Mouse (Mus musculus) heart, postnatal 0 days (tissue): ENCODE results near the gene Ing4. TPM values are rescaled to one million over a fixed set of nuclear protein-coding genes. Genes with fewer than 3 reads are reported as not detected.
A peak's percentile ranks its signal among the peaks of the same experiment; 100 is the strongest.

Experiments
- ATAC-seq: fragments of 200-750 bp; cut with Nextera tagmentation; 2 replicates; pipeline ENCODE4 v1.8.0; 2017; ENCODE audit warnings: low read depth, moderate number of reproducible peaks, moderate library complexity; ENCODE audit not compliant: insufficient read depth
- DNase-seq: peaks from one replicate; pipeline ENCODE4 v3.0.0-alpha.2; 2016; ENCODE audit warnings: low spot score
- H3K27ac ChIP-seq: fragments of 300-500 bp; sonication (generic); 2 replicates; pipeline ENCODE4 v1.5.1; 2014; ENCODE audit warnings: low read depth, mild to moderate bottlenecking
- H3K27me3 ChIP-seq: fragments of 300-500 bp; sonication (generic); 2 replicates; pipeline ENCODE4 v1.6.1; 2014; ENCODE audit warnings: low read length, mixed read lengths; ENCODE audit not compliant: control insufficient read depth, insufficient read depth
- H3K36me3 ChIP-seq: fragments of 300-500 bp; sonication (generic); replicated peaks from 2 replicates; pipeline ENCODE4 v1.6.1; 2014; ENCODE audit warnings: low read length, mixed read lengths; ENCODE audit not compliant: control insufficient read depth, insufficient read depth
- H3K4me1 ChIP-seq: fragments of 300-500 bp; sonication (generic); 2 replicates; pipeline ENCODE4 v1.6.1; 2014; ENCODE audit warnings: antibody characterized with exemption; ENCODE audit not compliant: control insufficient read depth, insufficient read depth
- H3K4me2 ChIP-seq: fragments of 300-500 bp; sonication (generic); 2 replicates; pipeline ENCODE4 v1.6.1; 2014; ENCODE audit warnings: low read depth, mild to moderate bottlenecking, low read length, moderate library complexity
- H3K4me3 ChIP-seq: fragments of 300-500 bp; sonication (generic); 2 replicates; pipeline ENCODE4 v1.5.1; 2014; ENCODE audit warnings: low read depth, low read length
- H3K9ac ChIP-seq: fragments of 300-500 bp; sonication (generic); replicated peaks from 2 replicates; pipeline ENCODE4 v1.6.1; 2014; ENCODE audit warnings: low read depth, low read length, mixed read lengths
- H3K9me3 ChIP-seq: fragments of 300-500 bp; sonication (generic); replicated peaks from 2 replicates; pipeline ENCODE4 v1.6.1; 2016; ENCODE audit warnings: low read length; ENCODE audit not compliant: control insufficient read depth
- CTCF ChIP-seq: IDR thresholded peaks from 2 replicates; pipeline ENCODE4 v1.5.1; 2016; ENCODE audit warnings: antibody characterized with exemption, control low read depth, low read depth
- EP300 ChIP-seq: IDR thresholded peaks from 2 replicates; pipeline ENCODE4 v1.6.1; 2016; ENCODE audit warnings: antibody characterized with exemption, low read depth
- WGBS: fragments of 180-500 bp; shearing (Covaris S2); extraction: QIAGEN DNeasy Blood & Tissue Kit; methylation state at CpG from one replicate; pipeline ENCODE4 v1.1.7; 2014; 5-methylcytosine and 5-hydroxymethylcytosine counted together
- polyA plus RNA-seq: library from polyadenylated mRNA; unstranded; fragments of >200 nt; fragmentation: Nextera tagmentation; extraction: Ambion mirVana; gene quantifications from 2 replicates; pipeline ENCODE4 v1.2.1, GENCODE M21; 2015
- total RNA-seq: library from RNA; depleted of rRNA; stranded (reverse); fragments of >200 nt; gene quantifications from 2 replicates; pipeline ENCODE4 v1.2.3, GENCODE M21; 2014; ENCODE audit warnings: low replicate concordance

Ing4 gene
- total and polyA plus RNA-seq, 2 experiments from 2014 or later: 41.9 to 54.1 TPM

GRCm38 (mm10) chr6:124995831-124996403 is 43.6 kb upstream of the Ing4 start:
- H3K27ac ChIP-seq: no peak overlapping the region
- H3K9me3 ChIP-seq: no peaks in the 10 kb centered on the region
- H3K36me3 ChIP-seq: no peaks in the 10 kb centered on the region
- H3K4me2 ChIP-seq: no peak overlapping the region
- H3K4me3 ChIP-seq: no peak overlapping the region
- peaks cover 6% of the 10 kb centered on the region; the same call in 1 of the 2 replicates for H3K4me1 ChIP-seq
- H3K27me3 ChIP-seq: peaks cover 72% of the 10 kb centered on the region
- WGBS: 44% methylated on average over 8 of the region's 8 CpGs
- DNase-seq: no peak
- H3K9ac ChIP-seq: no peak overlapping the region
- TF ChIP-seq CTCF (no peak), EP300 (no peak)
- no peak for ATAC-seq

- H3K9me3 ChIP-seq: no peaks in the 10 kb centered on the region
- H3K4me1 ChIP-seq: peaks cover 6% of the 10 kb centered on the region; the same call in 1 of the 2 replicates
- WGBS: 1% methylated on average over 57 of the region's 78 CpGs
- peaks cover 81% of the 10 kb centered on the region for H3K27me3 ChIP-seq
- no peaks in the 10 kb centered on the region for H3K36me3 ChIP-seq
- TF ChIP-seq CTCF: no peak
- no peak for TF ChIP-seq EP300
- 0 out of 2 replicates have a peak within 1 kb of the TSS, but pooled peaks have one; percentile 2 for H3K9ac ChIP-seq
- peak within 1 kb of the TSS; percentile 50 for H3K4me3 ChIP-seq
- DNase-seq: no peak
- peak within 1 kb of the TSS; percentile 84 for H3K4me2 ChIP-seq
- no peak within 1 kb of the TSS for H3K27ac ChIP-seq
- peak; percentile 52 for ATAC-seq
Measured at GRCm38 (mm10) chr6:124996551-124997501, 42.7 kb upstream of the Ing4 start, which contains the start of gene Pianp. Gene Pianp, plus strand, starts transcription at chr6:124996694.

GRCm38 (mm10) chr6:124998066-124998465 is 41.5 kb upstream of the Ing4 start:
- H3K27ac ChIP-seq: no peak overlapping the region
- no peaks in the 10 kb centered on the region for H3K36me3 ChIP-seq
- ATAC-seq (no peak), DNase-seq (no peak)
- peaks cover 6% of the 10 kb centered on the region; the same call in 1 of the 2 replicates for H3K4me1 ChIP-seq
- peaks cover 85% of the 10 kb centered on the region for H3K27me3 ChIP-seq
- no peak overlapping the region for H3K4me3 ChIP-seq
- peak overlapping the region; percentile 84 for H3K4me2 ChIP-seq
- TF ChIP-seq CTCF (no peak), EP300 (no peak)
- H3K9ac ChIP-seq: no peak overlapping the region
- 6% methylated on average over 8 of the region's 8 CpGs for WGBS
- H3K9me3 ChIP-seq: no peaks in the 10 kb centered on the region

- Histone ChIP-seq H3K9me3 (no peaks in the 10 kb centered on the region), H3K27me3 (peaks cover 79% of the 10 kb centered on the region)
- no peak for ATAC-seq
Measured at GRCm38 (mm10) chr6:124999091-124999490, 40.5 kb upstream of the Ing4 start.

GRCm38 (mm10) chr6:124999546-124999945 is 40.0 kb upstream of the Ing4 start:
- Histone ChIP-seq H3K4me3 (no peak overlapping the region), H3K4me1 (peaks cover 12% of the 10 kb centered on the region), H3K9me3 (no peaks in the 10 kb centered on the region), H3K4me2 (no peak overlapping the region), H3K36me3 (no peaks in the 10 kb centered on the region), H3K9ac (no peak overlapping the region), H3K27me3 (peaks cover 74% of the 10 kb centered on the region), H3K27ac (no peak overlapping the region)
- WGBS: 28% methylated on average over 10 of the region's 10 CpGs
- DNase-seq (no peak), ATAC-seq (no peak)
- TF ChIP-seq EP300 (no peak), CTCF (no peak)

More at GRCm38 (mm10) chr6:124999091-124999490, 40.5 kb upstream of the Ing4 start:
- H3K4me3 ChIP-seq: no peak overlapping the region
- H3K36me3 ChIP-seq: no peaks in the 10 kb centered on the region
- DNase-seq: no peak
- no peak overlapping the region for H3K9ac ChIP-seq
- H3K4me2 ChIP-seq: no peak overlapping the region
- no peak overlapping the region for H3K27ac ChIP-seq
- 36% methylated on average over 14 of the region's 14 CpGs for WGBS
- TF ChIP-seq CTCF (no peak), EP300 (no peak)
- peaks cover 7% of the 10 kb centered on the region; the same call in 1 of the 2 replicates for H3K4me1 ChIP-seq
